Mouse (Mus musculus) CH12F3 (cell line): ENCODE measurements around the gene Amt.

Experiments
- in situ Hi-C: fragments of 300-500 bp; cut with MboI; formaldehyde crosslinking; loops from 2 replicates; pipeline ENCODE4 v1.14.3; 2020; ENCODE audit warnings: low sequenced_read_pairs

Amt gene

GRCm38 (mm10) chr9:108338551-108338885 is 41.9 kb downstream of the Amt start:
- in situ Hi-C loops = no loop called here

DNA sequence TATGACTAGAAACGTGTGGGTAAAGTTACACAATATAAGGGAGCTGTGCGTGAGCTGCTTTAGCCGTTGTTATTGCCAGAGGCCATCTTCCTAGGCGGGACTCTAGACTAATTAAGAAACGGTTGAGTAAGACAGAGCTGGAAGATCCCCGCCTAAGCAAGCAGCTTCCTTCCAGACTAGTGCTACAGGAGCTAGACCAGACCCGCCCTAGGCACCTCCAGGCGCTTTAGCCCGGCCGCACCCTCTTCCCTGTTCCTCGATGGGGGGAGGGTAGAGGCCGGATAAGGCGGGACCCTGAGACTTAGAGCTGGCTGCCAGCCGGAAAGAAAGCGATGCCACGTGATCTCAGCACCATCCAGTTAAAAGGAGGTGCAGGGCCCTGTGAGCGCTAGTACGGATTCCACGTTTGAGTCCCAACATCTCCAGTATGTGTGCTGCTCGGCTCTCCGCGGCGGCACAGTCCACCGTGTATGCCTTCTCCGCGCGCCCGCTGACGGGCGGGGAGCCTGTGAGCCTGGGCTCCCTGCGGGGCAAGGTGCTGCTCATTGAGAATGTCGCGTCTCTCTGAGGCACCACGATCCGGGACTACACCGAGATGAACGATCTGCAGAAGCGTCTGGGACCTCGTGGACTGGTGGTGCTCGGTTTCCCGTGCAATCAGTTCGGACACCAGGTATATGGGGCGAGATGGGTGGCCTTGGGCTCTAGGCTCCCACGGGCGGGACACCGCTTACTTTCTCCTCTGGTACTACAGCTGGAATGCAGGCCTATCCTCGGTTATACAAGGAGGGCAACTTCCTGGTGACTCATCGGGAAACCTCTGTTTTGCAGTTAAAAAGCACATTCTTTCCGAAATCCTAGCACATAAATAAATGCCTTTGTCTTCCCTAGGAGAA is 42.5 kb downstream of the Amt start, which contains the start of gene Gpx1:
Gene Gpx1 (plus strand): TSS at position 18 of the 896 bp plus-strand sequence.
- in situ Hi-C loops = no loop called here

GRCm38 (mm10) chr9:108339886-108340257 is 43.2 kb downstream of the Amt start:
- in situ Hi-C loops = no loop called here

DNA sequence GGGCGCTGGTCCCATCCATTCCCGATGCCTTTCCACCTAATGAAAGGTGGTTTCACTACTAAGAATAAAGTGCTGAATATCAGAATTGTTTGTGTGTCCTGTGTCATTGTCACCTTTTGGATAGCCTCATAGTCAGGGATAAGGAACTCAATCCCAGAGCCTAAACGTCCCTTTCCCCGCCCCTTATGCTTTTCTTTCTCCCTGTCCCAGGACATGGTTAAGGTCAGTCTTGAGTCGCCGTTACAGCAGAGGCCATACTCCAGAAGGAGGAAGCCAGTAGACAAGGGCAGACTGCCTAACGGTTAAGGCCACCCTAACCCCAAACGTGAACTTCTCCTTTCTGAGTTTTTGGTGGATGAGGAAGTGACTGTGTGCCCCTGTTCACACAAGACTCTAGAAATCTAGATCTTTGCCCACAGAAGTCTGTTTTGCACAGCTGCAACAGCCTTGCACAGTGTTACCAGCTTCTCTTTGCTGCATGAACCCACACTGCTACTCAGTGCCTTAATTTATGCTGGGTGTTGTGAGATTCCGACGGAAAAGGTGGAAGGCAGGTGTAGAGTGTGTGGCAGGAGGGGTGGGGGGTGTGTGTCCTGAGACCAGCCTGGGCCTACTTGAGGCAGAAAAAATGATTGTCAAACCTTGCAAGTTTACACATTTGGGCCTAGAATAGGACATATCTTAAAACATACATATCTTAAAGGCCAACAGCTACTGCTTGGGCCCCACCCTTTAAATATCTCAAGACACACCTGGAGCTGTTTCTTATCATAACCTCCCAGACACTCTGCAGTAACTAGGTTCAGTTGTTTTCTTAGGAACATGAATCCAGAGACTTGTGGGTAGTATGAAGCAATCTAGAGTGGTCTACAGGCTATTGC is 43.8 kb downstream of the Amt start:
- in situ Hi-C loops = no loop called here

GRCm38 (mm10) chr9:108341139-108341475 is 44.5 kb downstream of the Amt start:
- in situ Hi-C loops = no loop called here

- in situ Hi-C loops = no loop called here
Observed at GRCm38 (mm10) chr9:108341801-108342200, 45.1 kb downstream of the Amt start.

DNA sequence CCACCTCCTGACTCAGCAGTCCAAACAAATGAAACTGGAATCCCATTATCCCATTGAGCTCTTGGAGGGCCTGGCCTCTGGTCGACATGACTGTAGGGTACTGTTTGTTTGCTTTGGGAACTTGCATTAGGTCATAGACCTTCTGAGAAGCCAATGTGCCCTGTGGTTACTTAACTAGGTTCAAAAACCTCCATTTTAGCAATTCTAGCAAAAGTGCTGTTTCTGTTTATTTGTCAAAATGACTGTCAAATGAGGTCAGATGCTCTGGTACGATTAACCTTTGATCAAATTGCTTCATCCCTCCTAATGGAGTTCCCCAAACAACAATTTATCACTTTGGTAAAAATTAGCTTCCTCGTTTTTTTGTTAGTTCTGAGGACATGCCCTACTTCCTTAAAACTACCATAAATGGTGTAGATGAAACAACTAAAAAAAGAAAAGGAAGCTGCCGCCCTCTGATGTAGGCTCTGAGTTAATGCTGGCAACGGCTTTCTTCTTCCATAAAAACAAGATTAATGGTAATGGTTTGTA is 45.7 kb downstream of the Amt start:
- in situ Hi-C loops = no loop called here

DNA sequence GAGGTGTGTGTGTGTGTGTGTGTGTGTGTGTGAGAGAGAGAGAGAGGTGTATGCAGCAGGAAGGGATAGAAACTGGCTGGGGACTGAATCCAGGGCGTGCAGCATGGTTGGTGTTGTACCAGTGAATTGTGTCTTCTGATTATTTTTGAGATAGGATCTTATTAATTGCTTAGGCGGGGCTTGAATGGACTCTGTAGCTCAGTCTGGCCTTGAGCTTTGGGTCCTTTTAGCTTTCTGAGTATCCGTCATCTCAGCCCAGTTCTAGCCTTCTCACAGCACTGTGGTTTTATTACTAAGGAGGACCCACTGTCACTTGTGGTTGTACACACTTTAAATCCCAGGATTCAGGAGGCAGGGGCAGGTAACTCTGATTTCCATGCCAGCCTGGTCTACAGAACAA is 46.7 kb downstream of the Amt start:
- in situ Hi-C loops = no loop called here

GRCm38 (mm10) chr9:108343835-108344234 is 47.2 kb downstream of the Amt start:
- in situ Hi-C loops = no loop called here

- in situ Hi-C loops = no loop called here
Observed at GRCm38 (mm10) chr9:108344471-108344870, 47.8 kb downstream of the Amt start.

GRCm38 (mm10) chr9:108347024-108347423 is 50.4 kb downstream of the Amt start:
- in situ Hi-C loops = no loop called here

DNA sequence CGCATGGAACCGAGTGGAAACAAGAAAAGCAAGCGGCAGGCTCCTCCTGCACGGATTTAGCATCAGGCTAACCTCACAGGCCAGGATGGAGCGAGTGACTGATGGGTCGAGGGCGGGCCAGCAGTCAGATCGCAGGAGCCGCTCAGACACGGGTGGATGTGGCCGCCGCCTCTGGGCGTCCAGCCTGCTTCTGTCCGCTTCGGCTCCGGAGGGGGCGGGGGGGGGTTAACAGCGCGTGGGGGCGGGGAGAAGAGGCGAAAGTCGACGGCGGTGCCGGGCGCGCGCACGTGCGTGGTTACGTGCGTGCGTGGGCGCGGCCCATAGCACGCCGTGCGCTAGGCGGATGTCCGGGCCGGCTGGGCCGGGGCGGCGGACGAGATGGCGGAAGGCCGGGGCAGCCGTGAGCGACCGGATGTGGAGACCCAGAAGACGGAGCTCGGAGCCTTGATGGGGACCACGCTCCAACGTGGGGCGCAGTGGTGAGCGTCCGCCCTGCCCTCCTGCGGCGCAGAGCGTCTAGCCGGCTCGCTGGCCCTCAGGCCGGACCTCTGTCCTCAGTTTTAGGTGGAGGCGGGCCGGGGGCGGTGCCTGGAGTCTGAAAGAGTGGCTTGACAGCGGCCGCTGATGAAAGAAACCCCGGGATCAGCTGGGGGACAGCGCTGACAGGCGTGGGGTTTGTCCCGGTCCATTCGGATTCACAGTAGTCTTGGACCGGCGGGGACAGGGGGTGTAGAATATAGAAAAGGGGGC is 51.1 kb downstream of the Amt start, which contains the start of gene Usp4:
Gene Usp4 (plus strand): TSS at position 314 of the 750 bp plus-strand sequence.
- in situ Hi-C loops = no loop called here

- in situ Hi-C loops = no loop called here
Observed at GRCm38 (mm10) chr9:108348290-108348680, 51.6 kb downstream of the Amt start.

GRCm38 (mm10) chr9:108349727-108350126 is 53.1 kb downstream of the Amt start:
- in situ Hi-C loops = no loop called here
